Mouse (Mus musculus) liver, embryonic 11.5 days (tissue): ENCODE data around the gene Gbp6. TPM values are rescaled to one million over a fixed set of nuclear protein-coding genes. Genes with fewer than 3 reads are reported as not detected.
"Not testable (repeated sequence)": the region's sequence is repeated elsewhere in the genome, so short reads cannot be mapped to it uniquely, and the experiment has no call there.

Source experiments
- ATAC-seq: fragments of 200-750 bp; cut with Nextera tagmentation; replicated peaks from 2 replicates; pipeline ENCODE4 v1.8.0; 2017; ENCODE audit warnings: moderate number of reproducible peaks, mild to moderate bottlenecking, moderate TSS enrichment, moderate library complexity; ENCODE audit not compliant: low FRiP score
- DNase-seq: peaks from one replicate; pipeline ENCODE4 v3.0.0-alpha.2; 2017; ENCODE audit warnings: low spot score
- H3K27ac ChIP-seq: fragments of 300-500 bp; sonication (generic); 2 replicates; pipeline ENCODE4 v1.5.1; 2014; ENCODE audit warnings: mild to moderate bottlenecking, low read depth, low read length, control low read depth
- H3K27me3 ChIP-seq: fragments of 300-500 bp; sonication (generic); replicated peaks from 2 replicates; pipeline ENCODE4 v1.6.1; 2014; ENCODE audit warnings: low read length, mixed read lengths; ENCODE audit not compliant: control insufficient read depth, insufficient read depth
- H3K36me3 ChIP-seq: fragments of 300-500 bp; sonication (generic); 2 replicates; pipeline ENCODE4 v1.6.1; 2014; ENCODE audit warnings: mild to moderate bottlenecking, low read length, moderate library complexity, mixed read lengths; ENCODE audit not compliant: control insufficient read depth, insufficient read depth
- H3K4me1 ChIP-seq: fragments of 300-500 bp; sonication (generic); replicated peaks from 2 replicates; pipeline ENCODE4 v1.6.1; 2014; ENCODE audit warnings: low read length, mixed read lengths; ENCODE audit not compliant: control insufficient read depth, insufficient read depth
- H3K4me2 ChIP-seq: fragments of 300-500 bp; sonication (generic); 2 replicates; pipeline ENCODE4 v1.6.1; 2014; ENCODE audit warnings: mild to moderate bottlenecking, control low read depth, moderate library complexity
- H3K4me3 ChIP-seq: fragments of 300-500 bp; sonication (generic); 2 replicates; pipeline ENCODE4 v1.5.1; 2014; ENCODE audit warnings: low read depth, low read length, control low read depth
- H3K9ac ChIP-seq: fragments of 300-500 bp; sonication (generic); 2 replicates; pipeline ENCODE4 v1.6.1; 2014; ENCODE audit warnings: low read depth, low read length, control low read depth
- H3K9me3 ChIP-seq: fragments of 300-500 bp; sonication (generic); 2 replicates; pipeline ENCODE4 v1.6.1; 2016; ENCODE audit warnings: low read length, inconsistent platforms, mixed read lengths; ENCODE audit not compliant: control insufficient read depth
- WGBS: fragments of 180-500 bp; shearing (Covaris S2); extraction: QIAGEN DNeasy Blood & Tissue Kit; methylation state at CpG from one replicate; pipeline ENCODE4 v1.1.7; 2014; 5-methylcytosine and 5-hydroxymethylcytosine counted together
- polyA plus RNA-seq: library from polyadenylated mRNA; unstranded; fragments of >200 nt; fragmentation: Nextera tagmentation; extraction: Ambion mirVana; gene quantifications from 2 replicates; pipeline ENCODE4 v1.2.1, GENCODE M21; 2014

Gene Gbp6
- 0.18 and 0.25 TPM in 2 replicates for polyA plus RNA-seq

GRCm38 (mm10) chr5:105293226-105294165 lies at the start of gene Gbp6, which contains the start of gene Gm43302:
Gene Gbp6, minus strand, starts transcription at chr5:105293698.
Gene Gm43302, minus strand, starts transcription at chr5:105293695.
- H3K9me3 ChIP-seq, DNase-seq, ATAC-seq, H3K4me3 ChIP-seq, H3K36me3 ChIP-seq, H3K4me1 ChIP-seq, H3K4me2 ChIP-seq, H3K27me3 ChIP-seq, H3K9ac ChIP-seq, H3K27ac ChIP-seq: not testable (repeated sequence)
- 40% methylated on average over 3 of the region's 3 CpGs for WGBS

GRCm38 (mm10) chr5:105341281-105341680 lies 47.8 kb upstream of the Gbp6 start:
- H3K9ac ChIP-seq: no peak overlapping the region
- no peak overlapping the region for H3K4me2 ChIP-seq
- H3K4me3 ChIP-seq: no peak overlapping the region
- H3K27me3 ChIP-seq: no peaks in the 10 kb centered on the region
- H3K9me3 ChIP-seq: no peaks in the 10 kb centered on the region
- H3K36me3 ChIP-seq: no peaks in the 10 kb centered on the region
- H3K4me1 ChIP-seq: no peaks in the 10 kb centered on the region
- DNase-seq: no peak
- H3K27ac ChIP-seq: no peak overlapping the region
- 68% methylated on average over 2 of the region's 2 CpGs for WGBS
- ATAC-seq: no peak

- no peak for ATAC-seq
- Histone ChIP-seq H3K36me3 (no peaks in the 10 kb centered on the region), H3K27ac (no peak overlapping the region), H3K4me3 (no peak overlapping the region), H3K9ac (no peak overlapping the region), H3K27me3 (no peaks in the 10 kb centered on the region), H3K4me1 (no peaks in the 10 kb centered on the region), H3K9me3 (no peaks in the 10 kb centered on the region), H3K4me2 (no peak overlapping the region)
- DNase-seq: no peak
- 54% methylated on average over 2 of the region's 2 CpGs for WGBS
Measured at GRCm38 (mm10) chr5:105322543-105322942, 29.0 kb upstream of the Gbp6 start.

- Histone ChIP-seq H3K9ac (no peak overlapping the region), H3K27me3 (no peaks in the 10 kb centered on the region), H3K4me1 (no peaks in the 10 kb centered on the region), H3K4me3 (no peak overlapping the region), H3K4me2 (no peak overlapping the region), H3K27ac (no peak overlapping the region), H3K9me3 (no peaks in the 10 kb centered on the region), H3K36me3 (no peaks in the 10 kb centered on the region)
- ATAC-seq: no peak
- 73% methylated on average over 2 of the region's 2 CpGs for WGBS
- no peak for DNase-seq
Measured at GRCm38 (mm10) chr5:105310941-105311340, 17.4 kb upstream of the Gbp6 start.

GRCm38 (mm10) chr5:105309148-105309547 lies 15.7 kb upstream of the Gbp6 start:
- H3K4me1 ChIP-seq, H3K9ac ChIP-seq, ATAC-seq, H3K36me3 ChIP-seq, H3K27me3 ChIP-seq, H3K4me2 ChIP-seq, H3K9me3 ChIP-seq, H3K27ac ChIP-seq, H3K4me3 ChIP-seq, DNase-seq: not testable (repeated sequence)
- 43% methylated on average over 1 of the region's 1 CpGs for WGBS

GRCm38 (mm10) chr5:105306946-105307345 lies 13.4 kb upstream of the Gbp6 start:
- not testable (repeated sequence) for H3K9me3 ChIP-seq, H3K4me3 ChIP-seq, DNase-seq, H3K27ac ChIP-seq, H3K4me2 ChIP-seq, H3K4me1 ChIP-seq, ATAC-seq, H3K36me3 ChIP-seq, H3K27me3 ChIP-seq, H3K9ac ChIP-seq

- Histone ChIP-seq H3K27ac (no peak overlapping the region), H3K27me3 (no peaks in the 10 kb centered on the region), H3K4me1 (no peaks in the 10 kb centered on the region), H3K9ac (no peak overlapping the region), H3K4me3 (no peak overlapping the region), H3K36me3 (no peaks in the 10 kb centered on the region), H3K4me2 (no peak overlapping the region), H3K9me3 (no peaks in the 10 kb centered on the region)
- ATAC-seq (no peak), DNase-seq (no peak)
- WGBS: 75% methylated on average over 1 of the region's 1 CpGs
Measured at GRCm38 (mm10) chr5:105306159-105306581, 12.7 kb upstream of the Gbp6 start.

- H3K27me3 ChIP-seq, H3K4me3 ChIP-seq, DNase-seq, ATAC-seq, H3K36me3 ChIP-seq, H3K4me2 ChIP-seq, H3K27ac ChIP-seq, H3K9me3 ChIP-seq, H3K9ac ChIP-seq, H3K4me1 ChIP-seq: not testable (repeated sequence)
- WGBS: 81% methylated on average over 4 of the region's 4 CpGs
Measured at GRCm38 (mm10) chr5:105305671-105306070, 12.2 kb upstream of the Gbp6 start.

- Histone ChIP-seq H3K27ac (no peak overlapping the region), H3K4me3 (no peak overlapping the region), H3K9me3 (no peaks in the 10 kb centered on the region), H3K4me1 (no peaks in the 10 kb centered on the region), H3K27me3 (no peaks in the 10 kb centered on the region), H3K36me3 (no peaks in the 10 kb centered on the region), H3K4me2 (no peak overlapping the region), H3K9ac (no peak overlapping the region)
- WGBS: 81% methylated on average over 4 of the region's 4 CpGs
- no peak for ATAC-seq
- DNase-seq: no peak
Measured at GRCm38 (mm10) chr5:105301963-105302362, 8.5 kb upstream of the Gbp6 start.
